Mouse (Mus musculus) leukemia stem cell, adult 10-12 weeks (primary cell): ENCODE measurements around the gene Gjd2. TPM values are rescaled to one million over a fixed set of nuclear protein-coding genes. Genes with fewer than 3 reads are reported as not detected.

Experiments
- polyA plus RNA-seq: library from polyadenylated mRNA; stranded (reverse); fragments of >175 nt; gene quantifications from 2 replicates; pipeline ENCODE4 v1.2.3, GENCODE M21; 2012; ENCODE audit warnings: low replicate concordance

The Gjd2 gene
- not detected in 2 replicates for polyA plus RNA-seq

DNA sequence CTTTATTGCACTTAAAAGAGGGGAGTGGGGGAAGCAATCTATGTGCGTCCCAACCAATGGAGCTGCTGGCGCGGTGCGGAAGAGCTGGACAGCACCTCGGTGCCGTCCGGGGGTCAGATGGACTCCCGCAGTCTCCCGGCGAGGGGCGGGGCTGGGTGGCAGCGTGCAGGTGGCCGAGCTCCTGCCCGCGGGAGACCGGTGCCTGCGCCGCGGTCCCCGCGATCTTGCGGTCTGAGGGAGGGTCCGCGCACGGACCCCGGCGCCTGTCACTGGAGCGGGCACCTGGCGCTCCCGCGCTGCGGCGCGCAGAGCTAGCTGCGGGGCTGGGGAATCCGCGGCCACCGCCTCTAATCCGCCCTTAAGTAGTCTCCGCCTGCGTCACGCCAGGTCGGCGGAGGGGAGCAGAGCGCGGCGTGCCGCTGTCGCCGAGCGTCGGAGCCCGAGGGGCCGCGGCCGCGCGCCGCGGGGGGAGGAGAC lies at the start of gene Gjd2:
Gjd2 (minus strand) TSS at position 325 of the 477 bp plus-strand sequence.

DNA sequence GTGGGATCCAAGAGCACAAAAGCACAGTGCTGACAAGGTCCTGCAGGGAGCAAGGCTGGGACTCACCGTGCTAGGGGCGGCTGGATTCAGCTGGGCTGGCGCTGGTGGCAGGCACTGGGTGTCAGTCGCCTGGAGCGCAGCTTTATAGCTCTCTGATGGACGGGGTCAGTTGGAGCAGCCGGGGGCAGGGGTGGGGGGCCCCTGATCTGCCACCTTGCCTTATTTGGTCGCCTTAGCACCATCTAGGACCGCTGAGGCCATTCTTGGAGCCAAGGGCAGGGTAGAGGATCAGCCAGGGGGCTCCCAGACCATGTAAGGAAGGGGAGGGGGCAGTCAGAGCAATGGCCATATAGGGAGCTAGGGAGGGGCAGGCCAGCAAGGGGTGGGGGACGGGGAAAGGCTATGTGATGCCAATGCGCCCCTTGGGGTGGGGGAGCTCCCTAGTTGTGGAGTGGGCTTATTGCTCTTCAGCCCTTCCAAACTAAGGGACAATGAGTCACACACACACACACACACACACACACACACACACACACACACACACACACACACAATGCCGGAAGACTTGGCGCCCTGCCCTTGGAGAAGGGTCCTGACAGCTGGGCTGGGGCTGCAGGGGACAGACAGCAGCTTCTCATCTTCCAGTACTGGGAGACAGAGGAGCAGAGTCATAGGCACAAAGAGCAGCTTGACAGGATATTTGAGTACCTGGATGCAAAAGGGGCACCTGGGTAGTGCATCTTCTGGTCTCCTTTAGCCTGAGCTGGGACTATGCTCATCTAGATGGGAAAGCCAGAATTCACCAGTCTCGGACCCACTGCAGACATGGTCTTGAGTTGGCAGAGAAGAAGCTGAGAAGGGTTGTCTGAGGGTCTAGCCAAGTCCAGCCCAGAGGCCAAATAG lies 39.5 kb upstream of the Gjd2 start, which contains the start of gene Actc1:
Actc1 (minus strand) TSS at position 853 of the 903 bp plus-strand sequence.

Other genes with a start within 250 kb of the Gjd2 start
- gene Scg5, start 184.5 kb downstream of the Gjd2 start, polyA plus RNA-seq: 0.29 and 0.30 TPM in 2 replicates
- 7.0 TPM in 2 replicates for gene Arhgap11a, start 165.0 kb downstream of the Gjd2 start, polyA plus RNA-seq
- not detected in 2 replicates for gene Actc1, start 39.9 kb upstream of the Gjd2 start, polyA plus RNA-seq
- gene Aqr, start 173.4 kb upstream of the Gjd2 start, polyA plus RNA-seq: 11.6 and 48.2 TPM in 2 replicates
- 0.10 and 0.98 TPM in 2 replicates for gene Zfp770, start 187.8 kb upstream of the Gjd2 start, polyA plus RNA-seq